In the genomic region with DNA sequence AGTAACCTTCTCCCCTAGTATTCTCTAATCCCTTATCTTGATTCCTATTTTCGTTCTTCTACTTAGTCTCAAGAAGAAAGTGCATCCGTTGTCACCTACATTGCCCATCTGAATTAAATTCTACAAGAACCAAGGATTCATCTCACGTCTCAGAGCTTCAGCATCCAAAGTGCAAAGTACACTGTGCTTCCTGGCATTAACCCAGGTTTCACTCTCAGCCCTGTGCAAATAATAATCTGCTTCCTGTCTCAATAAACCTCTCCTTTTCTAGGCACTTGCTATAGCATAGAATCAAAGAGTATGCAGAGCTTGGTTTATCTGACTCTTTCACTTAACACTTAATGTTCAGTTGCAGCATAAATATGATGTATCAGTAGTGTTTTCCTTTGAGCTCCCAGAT, we compare ENCODE assay signal across 28 mouse cellular contexts. TPM values are rescaled to one million over a fixed set of nuclear protein-coding genes. Genes with fewer than 3 reads are reported as not detected.
DNase-seq lines count a peak whose midpoint lies in the region; ATAC-seq and TF ChIP-seq lines count a peak whose summit lies in the region.
"Had no signal": no experiment of that assay in that cellular context is flagged by ENCODE, and none has a peak within 500 bp of the region (broad histone marks: within the 10 kb centered on the region; RNA-seq: fewer than 3 reads in every experiment).

No protein-coding gene starts in this region.

- H3K4me1 ChIP-seq in lung, embryonic 14.5 days (ENCODE audit: insufficient read depth) = no peaks in the 10 kb centered on the region
- no peaks in the 10 kb centered on the region for H3K4me1 ChIP-seq in intestine, postnatal 0 days (replicated peaks; ENCODE audit: control insufficient read depth, insufficient read depth, low read length)
- H3K4me1 ChIP-seq in stomach, postnatal 0 days (replicated peaks; ENCODE audit: control insufficient read depth, insufficient read depth) = no peaks in the 10 kb centered on the region
- H3K4me1 ChIP-seq: embryonic facial prominence, embryonic 13.5 days; hindbrain, embryonic 10.5 days; hindbrain, embryonic 15.5 days; limb, embryonic 10.5 days; limb, embryonic 15.5 days; neural tube, embryonic 13.5 days; stomach, embryonic 15.5 days had no signal

- DNase-seq in lung, embryonic 14.5 days = peak; percentile 42
- no peak for DNase-seq in lung, adult 18-20 months
- DNase-seq in kidney, postnatal 10 days = peak; percentile 39
- DNase-seq in stomach, postnatal 0 days (ENCODE audit: low spot score) = peak; percentile 59
- no peak for DNase-seq in cerebellum, adult 11 months
- no peak for DNase-seq in heart, postnatal 36 days
- DNase-seq: adrenal gland, postnatal 25 days; B cell, adult 2 months; cerebellum, adult 18-20 months; cerebellum, postnatal 10 days; heart, adult 2 months; layer of hippocampus, adult 9-11 months; thymus, postnatal 14 days had no signal

- WGBS in lung, embryonic 14.5 days = 60% methylated on average over 3 of the region's 3 CpGs
- 45% methylated on average over 3 of the region's 3 CpGs for WGBS in intestine, postnatal 0 days
- WGBS in stomach, postnatal 0 days = 64% methylated on average over 3 of the region's 3 CpGs

- H3K36me3 ChIP-seq in lung, embryonic 14.5 days (ENCODE audit: insufficient read depth) = peaks cover 14% of the 10 kb centered on the region; the same call in 1 of the 2 replicates
- H3K36me3 ChIP-seq in intestine, postnatal 0 days (ENCODE audit: control insufficient read depth, insufficient read depth) = no peaks in the 10 kb centered on the region
- H3K36me3 ChIP-seq in stomach, postnatal 0 days (ENCODE audit: control insufficient read depth, insufficient read depth, low read length) = no peaks in the 10 kb centered on the region
- H3K36me3 ChIP-seq: liver, embryonic 15.5 days had no signal

- H3K9ac ChIP-seq in lung, embryonic 14.5 days = no peak overlapping the region
- H3K9ac ChIP-seq in intestine, postnatal 0 days (ENCODE audit: low read depth, low read length) = no peak overlapping the region
- H3K9ac ChIP-seq in stomach, postnatal 0 days (ENCODE audit: low read length) = no peak overlapping the region
- H3K9ac ChIP-seq: embryonic facial prominence, embryonic 13.5 days; heart, embryonic 12.5 days; hindbrain, embryonic 15.5 days; limb, embryonic 15.5 days; liver, embryonic 15.5 days; neural tube, embryonic 13.5 days; stomach, embryonic 15.5 days had no signal

- intact Hi-C loops in heart, postnatal 36 days (cut with DNase I) = no loop called here

- no peak for ATAC-seq in lung, embryonic 14.5 days (ENCODE audit: insufficient read depth)
- ATAC-seq in intestine, postnatal 0 days = peak; percentile 78
- no peak for ATAC-seq in stomach, postnatal 0 days (ENCODE audit: low FRiP score, low TSS enrichment)
- ATAC-seq: forebrain, embryonic 16.5 days; inflammation-experienced regulatory T-cells, adult 6 months; midbrain, embryonic 16.5 days had no signal

- H3K4me2 ChIP-seq in lung, embryonic 14.5 days = no peak overlapping the region
- no peak overlapping the region for H3K4me2 ChIP-seq in intestine, postnatal 0 days (replicated peaks; ENCODE audit: low read depth)
- H3K4me2 ChIP-seq in stomach, postnatal 0 days (replicated peaks; ENCODE audit: low read depth) = no peak overlapping the region
- H3K4me2 ChIP-seq: embryonic facial prominence, embryonic 13.5 days; heart, embryonic 12.5 days; hindbrain, embryonic 15.5 days; limb, embryonic 15.5 days; liver, embryonic 15.5 days; midbrain, embryonic 11.5 days; neural tube, embryonic 13.5 days; stomach, embryonic 15.5 days had no signal

- H3K27ac ChIP-seq in lung, embryonic 14.5 days (ENCODE audit: low read depth) = no peak overlapping the region
- H3K27ac ChIP-seq in intestine, postnatal 0 days (ENCODE audit: low read depth, low read length) = no peak overlapping the region
- H3K27ac ChIP-seq in stomach, postnatal 0 days (replicated peaks) = no peak overlapping the region
- H3K27ac ChIP-seq: embryonic facial prominence, embryonic 13.5 days; forebrain, embryonic 10.5 days; heart, adult 2 months; hindbrain, embryonic 10.5 days; hindbrain, embryonic 15.5 days; limb, embryonic 10.5 days; limb, embryonic 15.5 days; liver, embryonic 15.5 days; neural tube, embryonic 13.5 days; stomach, embryonic 15.5 days had no signal

- no peaks in the 10 kb centered on the region for H3K27me3 ChIP-seq in lung, embryonic 14.5 days (ENCODE audit: insufficient read depth, low read length)
- no peaks in the 10 kb centered on the region for H3K27me3 ChIP-seq in intestine, postnatal 0 days (replicated peaks; ENCODE audit: control insufficient read depth, insufficient read depth, low read length)
- H3K27me3 ChIP-seq in stomach, postnatal 0 days (ENCODE audit: control insufficient read depth, insufficient read depth, low read length) = no peaks in the 10 kb centered on the region
- H3K27me3 ChIP-seq: embryonic facial prominence, embryonic 13.5 days; heart, embryonic 12.5 days; hindbrain, embryonic 15.5 days; limb, embryonic 15.5 days; liver, embryonic 15.5 days; neural tube, embryonic 13.5 days; stomach, embryonic 15.5 days had no signal

- no peak for TF ChIP-seq CTCF in lung, embryonic 14.5 days (IDR thresholded peaks at IDR 0.05; ENCODE audit: low read depth)
- no peak for TF ChIP-seq CTCF in intestine, postnatal 0 days (IDR thresholded peaks at IDR 0.05; ENCODE audit: low read depth)
- no peak for TF ChIP-seq CTCF in stomach, postnatal 0 days (IDR thresholded peaks at IDR 0.05; ENCODE audit: low read depth)

- TF ChIP-seq EP300 in stomach, postnatal 0 days (optimal IDR thresholded peaks at IDR 0.05) = no peak

- H3K9me3 ChIP-seq in lung, embryonic 14.5 days (ENCODE audit: low read depth, low read length) = no peaks in the 10 kb centered on the region
- no peaks in the 10 kb centered on the region for H3K9me3 ChIP-seq in intestine, postnatal 0 days (ENCODE audit: control insufficient read depth)
- no peaks in the 10 kb centered on the region for H3K9me3 ChIP-seq in stomach, postnatal 0 days (ENCODE audit: control insufficient read depth, low read length)
- H3K9me3 ChIP-seq: embryonic facial prominence, embryonic 13.5 days; forebrain, embryonic 10.5 days; heart, embryonic 12.5 days; hindbrain, embryonic 10.5 days; hindbrain, embryonic 15.5 days; limb, embryonic 10.5 days; limb, embryonic 15.5 days; liver, embryonic 15.5 days; neural tube, embryonic 13.5 days; stomach, embryonic 15.5 days had no signal

- H3K4me3 ChIP-seq in lung, embryonic 14.5 days (ENCODE audit: low read depth, low read length) = no peak overlapping the region
- no peak overlapping the region for H3K4me3 ChIP-seq in intestine, postnatal 0 days (ENCODE audit: low read depth, low read length)
- H3K4me3 ChIP-seq in stomach, postnatal 0 days (ENCODE audit: low read depth, low read length) = no peak overlapping the region
- H3K4me3 ChIP-seq: embryonic facial prominence, embryonic 13.5 days; forebrain, embryonic 10.5 days; heart, adult 2 months; heart, embryonic 12.5 days; hindbrain, embryonic 10.5 days; hindbrain, embryonic 15.5 days; limb, embryonic 10.5 days; limb, embryonic 15.5 days; liver, embryonic 15.5 days; neural tube, embryonic 13.5 days; stomach, embryonic 15.5 days had no signal

RNA-seq across cellular contexts. Expression of gene Nckap1, which starts 19.7 kb away (rescaled TPM):
- polyA plus RNA-seq in lung, embryonic 14.5 days (2014; fragmentation: Nextera tagmentation; extraction: Ambion mirVana) = 67.6 and 68.9 TPM in 2 replicates
- 38.9 and 41.0 TPM in 2 replicates for polyA plus RNA-seq in intestine, postnatal 0 days (2015; fragmentation: Nextera tagmentation; extraction: Ambion mirVana)
- polyA plus RNA-seq in stomach, postnatal 0 days (2015; fragmentation: Nextera tagmentation; extraction: Ambion mirVana) = 51.0 and 51.6 TPM in 2 replicates
- 10 to 100 TPM; 61.8 to 64.2 TPM for total RNA-seq in heart, postnatal 36 days (2021)

RNA-seq across cellular contexts. Expression of gene Dusp19, which starts 55.4 kb away (rescaled TPM):
- 15.1 and 16.8 TPM in 2 replicates for polyA plus RNA-seq in lung, embryonic 14.5 days (2014; fragmentation: Nextera tagmentation; extraction: Ambion mirVana)
- 11.3 TPM in 2 replicates for polyA plus RNA-seq in intestine, postnatal 0 days (2015; fragmentation: Nextera tagmentation; extraction: Ambion mirVana)
- polyA plus RNA-seq in stomach, postnatal 0 days (2015; fragmentation: Nextera tagmentation; extraction: Ambion mirVana) = 10.2 and 10.3 TPM in 2 replicates
- total RNA-seq in heart, postnatal 36 days (2021) = 1 to 10 TPM; 7.9 to 9.8 TPM

RNA-seq across cellular contexts. Expression of gene Nup35, which starts 55.6 kb away (rescaled TPM):
- 58.9 and 59.0 TPM in 2 replicates for polyA plus RNA-seq in lung, embryonic 14.5 days (2014; fragmentation: Nextera tagmentation; extraction: Ambion mirVana)
- 13.0 and 13.8 TPM in 2 replicates for polyA plus RNA-seq in intestine, postnatal 0 days (2015; fragmentation: Nextera tagmentation; extraction: Ambion mirVana)
- 17.1 and 18.0 TPM in 2 replicates for polyA plus RNA-seq in stomach, postnatal 0 days (2015; fragmentation: Nextera tagmentation; extraction: Ambion mirVana)
- 1 to 10 TPM; 5.4 to 6.0 TPM for total RNA-seq in heart, postnatal 36 days (2021)

Comparison
In these comparisons a context has a peak if more than half of its experiments do, and no peak if none do; other contexts are left out.
1. DNase-seq: peak in lung, embryonic 14.5 days (single experiment), kidney, postnatal 10 days (single experiment) and stomach, postnatal 0 days (single experiment); none in lung, adult 18-20 months (0 of 2), cerebellum, adult 11 months (single experiment) and heart, postnatal 36 days (0 of 2).